Mouse (Mus musculus): ENCODE results near the gene Sav1. TPM values are rescaled to one million over a fixed set of nuclear protein-coding genes. Genes with fewer than 3 reads are reported as not detected.
A peak's percentile ranks its signal among the peaks of the same experiment; 100 is the strongest.

The Sav1 gene
- polyA plus RNA-seq (2016; fragmentation: Nextera tagmentation; extraction: Ambion mirVana) = 11.9 and 12.9 TPM in 2 replicates

GRCm38 (mm10) chr12:69986786-69987497 is at the start of gene Sav1:
TSS of gene Sav1 (minus strand) at chr12:69987002.
- under 1% methylated on average over 96 of the region's 102 CpGs for WGBS

GRCm38 (mm10) chr12:70026233-70026632 is 39.4 kb upstream of the Sav1 start:
- no peaks in the 10 kb centered on the region for H3K27me3 ChIP-seq
- ATAC-seq (ENCODE audit: insufficient number of reproducible peaks, insufficient read depth, low FRiP score, low TSS enrichment) = no peak
- H3K4me1 ChIP-seq = no peaks in the 10 kb centered on the region
- peaks cover 44% of the 10 kb centered on the region for H3K36me3 ChIP-seq
- H3K27ac ChIP-seq = no peak overlapping the region
- no peak overlapping the region for H3K4me2 ChIP-seq (replicated peaks)
- H3K9me3 ChIP-seq = no peaks in the 10 kb centered on the region
- no peak overlapping the region for H3K9ac ChIP-seq
- H3K4me3 ChIP-seq = no peak overlapping the region

More at GRCm38 (mm10) chr12:69986786-69987497, at the start of gene Sav1:
- Histone ChIP-seq H3K9me3 (no peaks in the 10 kb centered on the region), H3K27ac (peak within 1 kb of the TSS; percentile 93), H3K9ac (peak within 1 kb of the TSS; percentile 90), H3K36me3 (peaks cover 17% of the 10 kb centered on the region), H3K4me3 (peak within 1 kb of the TSS; percentile 70), H3K27me3 (no peaks in the 10 kb centered on the region), H3K4me2 (replicated peaks) (peak within 1 kb of the TSS; percentile 74), H3K4me1 (peaks cover 10% of the 10 kb centered on the region)
- ATAC-seq (ENCODE audit: insufficient number of reproducible peaks, insufficient read depth, low FRiP score, low TSS enrichment) = peak; percentile 86

- no peak for ATAC-seq (ENCODE audit: insufficient number of reproducible peaks, insufficient read depth, low FRiP score, low TSS enrichment)
- 90% methylated on average over 6 of the region's 6 CpGs for WGBS
- peaks cover 45% of the 10 kb centered on the region for H3K36me3 ChIP-seq
Measured at GRCm38 (mm10) chr12:70025431-70025830, 38.6 kb upstream of the Sav1 start.

GRCm38 (mm10) chr12:70023580-70023979 is 36.8 kb upstream of the Sav1 start:
- 96% methylated on average over 4 of the region's 4 CpGs for whole genome bisulfite sequencing
- Histone ChIP-seq H3K27ac (no peak overlapping the region), H3K36me3 (peaks cover 50% of the 10 kb centered on the region)

More at GRCm38 (mm10) chr12:70025431-70025830, 38.6 kb upstream of the Sav1 start:
- no peaks in the 10 kb centered on the region for H3K27me3 ChIP-seq
- no peak overlapping the region for H3K9ac ChIP-seq
- no peak overlapping the region for H3K4me3 ChIP-seq
- no peaks in the 10 kb centered on the region for H3K4me1 ChIP-seq
- H3K9me3 ChIP-seq = no peaks in the 10 kb centered on the region
- H3K4me2 ChIP-seq (replicated peaks) = no peak overlapping the region
- H3K27ac ChIP-seq = no peak overlapping the region

GRCm38 (mm10) chr12:70018153-70018552 is 31.4 kb upstream of the Sav1 start:
- H3K9ac ChIP-seq = no peak overlapping the region
- no peak overlapping the region for H3K4me2 ChIP-seq (replicated peaks)
- H3K27me3 ChIP-seq = no peaks in the 10 kb centered on the region
- peaks cover 33% of the 10 kb centered on the region for H3K36me3 ChIP-seq
- H3K9me3 ChIP-seq = no peaks in the 10 kb centered on the region
- no peak for ATAC-seq (ENCODE audit: insufficient number of reproducible peaks, insufficient read depth, low FRiP score, low TSS enrichment)
- no peak overlapping the region for H3K27ac ChIP-seq
- H3K4me3 ChIP-seq = no peak overlapping the region
- WGBS = 82% methylated on average over 4 of the region's 4 CpGs
- H3K4me1 ChIP-seq = no peaks in the 10 kb centered on the region

More at GRCm38 (mm10) chr12:70023580-70023979, 36.8 kb upstream of the Sav1 start:
- no peaks in the 10 kb centered on the region for H3K27me3 ChIP-seq
- H3K9me3 ChIP-seq = no peaks in the 10 kb centered on the region
- H3K4me1 ChIP-seq = no peaks in the 10 kb centered on the region
- H3K4me3 ChIP-seq = no peak overlapping the region
- H3K4me2 ChIP-seq (replicated peaks) = no peak overlapping the region
- H3K9ac ChIP-seq = no peak overlapping the region
- ATAC-seq (ENCODE audit: insufficient number of reproducible peaks, insufficient read depth, low FRiP score, low TSS enrichment) = no peak

GRCm38 (mm10) chr12:70015936-70016335 is 29.1 kb upstream of the Sav1 start:
- Histone ChIP-seq H3K27ac (no peak overlapping the region), H3K4me3 (no peak overlapping the region), H3K9ac (no peak overlapping the region), H3K36me3 (peaks cover 27% of the 10 kb centered on the region), H3K4me2 (replicated peaks) (no peak overlapping the region), H3K9me3 (no peaks in the 10 kb centered on the region), H3K4me1 (no peaks in the 10 kb centered on the region), H3K27me3 (no peaks in the 10 kb centered on the region)
- 62% methylated on average over 4 of the region's 4 CpGs for WGBS
- ATAC-seq (ENCODE audit: insufficient number of reproducible peaks, insufficient read depth, low FRiP score, low TSS enrichment) = no peak

- ATAC-seq (ENCODE audit: insufficient number of reproducible peaks, insufficient read depth, low FRiP score, low TSS enrichment) = no peak
- H3K27ac ChIP-seq = no peak overlapping the region
- 66% methylated on average over 5 of the region's 5 CpGs for WGBS
- no peaks in the 10 kb centered on the region for H3K4me1 ChIP-seq
- no peak overlapping the region for H3K9ac ChIP-seq
- no peak overlapping the region for H3K4me2 ChIP-seq (replicated peaks)
- H3K4me3 ChIP-seq = no peak overlapping the region
- H3K36me3 ChIP-seq = peaks cover 7% of the 10 kb centered on the region; the same call in 1 of the 2 replicates
- no peaks in the 10 kb centered on the region for H3K27me3 ChIP-seq
- no peaks in the 10 kb centered on the region for H3K9me3 ChIP-seq
Measured at GRCm38 (mm10) chr12:70011681-70012080, 24.9 kb upstream of the Sav1 start.

- Histone ChIP-seq H3K4me3 (no peak overlapping the region), H3K4me1 (no peaks in the 10 kb centered on the region), H3K27me3 (no peaks in the 10 kb centered on the region), H3K4me2 (replicated peaks) (no peak overlapping the region), H3K27ac (no peak overlapping the region), H3K36me3 (peaks cover 7% of the 10 kb centered on the region; the same call in 1 of the 2 replicates), H3K9me3 (no peaks in the 10 kb centered on the region), H3K9ac (no peak overlapping the region)
- WGBS = 94% methylated on average over 4 of the region's 4 CpGs
- ATAC-seq (ENCODE audit: insufficient number of reproducible peaks, insufficient read depth, low FRiP score, low TSS enrichment) = no peak
Measured at GRCm38 (mm10) chr12:70010356-70010755, 23.6 kb upstream of the Sav1 start.

GRCm38 (mm10) chr12:70005103-70005502 is 18.3 kb upstream of the Sav1 start:
- no peaks in the 10 kb centered on the region for H3K36me3 ChIP-seq
- WGBS = 78% methylated on average over 4 of the region's 4 CpGs
- H3K4me1 ChIP-seq = no peaks in the 10 kb centered on the region
- no peak overlapping the region for H3K4me3 ChIP-seq
- no peak overlapping the region for H3K4me2 ChIP-seq (replicated peaks)
- no peak overlapping the region for H3K27ac ChIP-seq
- no peaks in the 10 kb centered on the region for H3K9me3 ChIP-seq
- ATAC-seq (ENCODE audit: insufficient number of reproducible peaks, insufficient read depth, low FRiP score, low TSS enrichment) = no peak
- H3K27me3 ChIP-seq = no peaks in the 10 kb centered on the region
- no peak overlapping the region for H3K9ac ChIP-seq

GRCm38 (mm10) chr12:69998186-69998983 is 11.6 kb upstream of the Sav1 start:
- Histone ChIP-seq H3K9me3 (no peaks in the 10 kb centered on the region), H3K27me3 (no peaks in the 10 kb centered on the region), H3K4me1 (no peaks in the 10 kb centered on the region), H3K4me2 (replicated peaks) (no peak overlapping the region), H3K36me3 (no peaks in the 10 kb centered on the region), H3K4me3 (no peak overlapping the region), H3K9ac (no peak overlapping the region), H3K27ac (no peak overlapping the region)
- no peak for ATAC-seq (ENCODE audit: insufficient number of reproducible peaks, insufficient read depth, low FRiP score, low TSS enrichment)
- WGBS = 70% methylated on average over 13 of the region's 13 CpGs

- H3K4me1 ChIP-seq = no peaks in the 10 kb centered on the region
- no peaks in the 10 kb centered on the region for H3K27me3 ChIP-seq
- H3K4me2 ChIP-seq (replicated peaks) = no peak overlapping the region
- no peaks in the 10 kb centered on the region for H3K9me3 ChIP-seq
- H3K9ac ChIP-seq = no peak overlapping the region
- H3K4me3 ChIP-seq = no peak overlapping the region
- 50% methylated on average over 3 of the region's 3 CpGs for WGBS
- H3K27ac ChIP-seq = no peak overlapping the region
- H3K36me3 ChIP-seq = no peaks in the 10 kb centered on the region
- no peak for ATAC-seq (ENCODE audit: insufficient number of reproducible peaks, insufficient read depth, low FRiP score, low TSS enrichment)
Measured at GRCm38 (mm10) chr12:69995382-69995781, 8.6 kb upstream of the Sav1 start.

Data from embryonic facial prominence, embryonic 12.5 days (tissue).